Mouse (Mus musculus): Measurements from ENCODE around the gene Ssh3. TPM values are rescaled to one million over a fixed set of nuclear protein-coding genes. Genes with fewer than 3 reads are reported as not detected.
"Not testable (repeated sequence)": the region's sequence is repeated elsewhere in the genome, so short reads cannot be mapped to it uniquely, and the experiment has no call there.

Ssh3 gene
- polyA plus RNA-seq, 1 experiment, result 0.24 TPM

GRCm38 (mm10) chr19:4257897-4258252 is 11.1 kb downstream of the Ssh3 start:
- Histone ChIP-seq H3K4me1 (ENCODE audit: control insufficient read depth) (peaks cover 18% of the 10 kb centered on the region), H3K36me3 (ENCODE audit: control insufficient read depth) (no peaks in the 10 kb centered on the region), H3K4me3 (replicated peaks) (peak overlapping the region; percentile 71), H3K27me3 (ENCODE audit: control insufficient read depth) (peaks cover 4% of the 10 kb centered on the region; the same call in 1 of the 2 replicates), H3K9me3 (ENCODE audit: control insufficient read depth, low read length) (peaks cover 3% of the 10 kb centered on the region)
- TF ChIP-seq TAL1 (IDR thresholded peaks at IDR 0.05; ENCODE audit: low read length), result no peak
- TF ChIP-seq GATA1 (IDR thresholded peaks at IDR 0.05; ENCODE audit: low read length), result no peak

DNA sequence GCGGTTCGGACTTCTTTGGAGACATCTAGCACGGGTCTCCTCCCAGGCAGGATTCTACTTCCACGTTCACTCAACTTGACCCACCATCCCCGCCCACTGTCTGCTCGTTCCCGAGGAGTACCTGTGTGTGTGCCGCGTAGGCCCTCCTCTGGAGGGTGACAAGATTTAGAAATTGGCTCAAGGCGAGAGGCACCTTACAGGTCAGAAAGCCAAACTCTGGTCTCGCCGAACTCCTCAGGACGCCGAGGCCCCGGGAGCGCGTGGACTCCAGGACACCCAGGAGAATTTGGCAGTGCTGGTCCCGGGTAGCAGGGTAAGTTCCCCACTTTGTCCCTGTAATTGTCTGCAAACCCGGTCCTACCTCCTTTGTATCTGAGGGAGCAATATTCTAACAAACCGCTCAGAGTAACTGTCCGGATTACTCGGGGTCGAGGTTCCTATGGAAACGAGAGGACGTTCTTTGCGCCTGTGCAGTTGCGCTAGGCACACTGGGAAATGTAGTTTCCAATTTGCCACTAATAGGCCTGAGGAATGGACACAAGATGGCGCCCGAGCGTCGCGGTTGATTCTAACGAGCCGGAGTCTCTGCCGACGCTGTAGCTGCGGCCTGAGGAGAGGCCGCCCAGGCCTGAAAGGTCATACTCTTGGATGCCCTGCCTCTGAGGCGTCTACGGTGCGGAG is 11.6 kb downstream of the Ssh3 start:
- H3K27me3 ChIP-seq (ENCODE audit: control insufficient read depth), result peaks cover 4% of the 10 kb centered on the region; the same call in 1 of the 2 replicates
- H3K4me3 ChIP-seq (replicated peaks), result peak overlapping the region; percentile 71
- H3K4me1 ChIP-seq (ENCODE audit: control insufficient read depth), result peaks cover 18% of the 10 kb centered on the region
- no peak for TF ChIP-seq TAL1 (IDR thresholded peaks at IDR 0.05; ENCODE audit: low read length)
- TF ChIP-seq GATA1 (IDR thresholded peaks at IDR 0.05; ENCODE audit: low read length), result no peak
- H3K36me3 ChIP-seq (ENCODE audit: control insufficient read depth), result no peaks in the 10 kb centered on the region
- H3K9me3 ChIP-seq (ENCODE audit: control insufficient read depth, low read length), result peaks cover 3% of the 10 kb centered on the region

- Histone ChIP-seq H3K9me3 (ENCODE audit: control insufficient read depth, low read length) (peaks cover 3% of the 10 kb centered on the region), H3K4me3 (replicated peaks) (no peak overlapping the region), H3K36me3 (ENCODE audit: control insufficient read depth) (no peaks in the 10 kb centered on the region), H3K4me1 (ENCODE audit: control insufficient read depth) (peaks cover 18% of the 10 kb centered on the region), H3K27me3 (ENCODE audit: control insufficient read depth) (peaks cover 4% of the 10 kb centered on the region; the same call in 1 of the 2 replicates)
- TF ChIP-seq TAL1 (IDR thresholded peaks at IDR 0.05; ENCODE audit: low read length) (no peak), GATA1 (IDR thresholded peaks at IDR 0.05; ENCODE audit: low read length) (no peak)
Observed at GRCm38 (mm10) chr19:4255583-4256162, 13.3 kb downstream of the Ssh3 start.

- Histone ChIP-seq H3K27me3 (ENCODE audit: control insufficient read depth) (peaks cover 9% of the 10 kb centered on the region; the same call in 1 of the 2 replicates), H3K4me3 (replicated peaks) (no peak overlapping the region), H3K9me3 (ENCODE audit: control insufficient read depth, low read length) (peaks cover 3% of the 10 kb centered on the region), H3K4me1 (ENCODE audit: control insufficient read depth) (peaks cover 18% of the 10 kb centered on the region), H3K36me3 (ENCODE audit: control insufficient read depth) (no peaks in the 10 kb centered on the region)
- TF ChIP-seq GATA1 (IDR thresholded peaks at IDR 0.05; ENCODE audit: low read length) (no peak), TAL1 (IDR thresholded peaks at IDR 0.05; ENCODE audit: low read length) (no peak)
Observed at GRCm38 (mm10) chr19:4254230-4254629, 14.8 kb downstream of the Ssh3 start.

- not testable (repeated sequence) for H3K4me1 ChIP-seq (ENCODE audit: control insufficient read depth); H3K36me3 ChIP-seq (ENCODE audit: control insufficient read depth); H3K9me3 ChIP-seq (ENCODE audit: control insufficient read depth, low read length); H3K4me3 ChIP-seq (replicated peaks)
- peaks cover 11% of the 10 kb centered on the region for H3K27me3 ChIP-seq (ENCODE audit: control insufficient read depth)
Observed at GRCm38 (mm10) chr19:4248683-4249082, 20.3 kb downstream of the Ssh3 start.

DNA sequence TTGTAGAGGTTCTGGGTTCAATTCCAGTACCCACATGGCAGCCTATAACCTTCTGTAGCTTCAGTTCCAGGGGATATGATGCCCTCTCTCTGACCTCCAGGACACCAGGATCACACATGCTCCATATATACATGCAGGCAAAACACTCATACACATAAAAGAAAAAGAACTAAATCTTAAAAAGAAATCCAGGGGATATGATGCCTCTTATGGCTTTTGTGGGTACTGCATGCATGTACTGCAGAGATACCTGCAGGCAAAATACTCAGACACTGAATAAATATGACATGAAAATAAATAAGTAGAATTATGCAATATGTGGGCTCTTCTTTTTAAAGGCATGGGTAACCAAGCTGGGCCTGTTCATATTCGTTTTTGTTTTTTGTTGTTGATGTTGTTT is 22.0 kb downstream of the Ssh3 start:
- TF ChIP-seq GATA1 (IDR thresholded peaks at IDR 0.05; ENCODE audit: low read length) (no peak), TAL1 (IDR thresholded peaks at IDR 0.05; ENCODE audit: low read length) (no peak)
- peaks cover 16% of the 10 kb centered on the region for H3K27me3 ChIP-seq (ENCODE audit: control insufficient read depth)
- H3K4me1 ChIP-seq (ENCODE audit: control insufficient read depth), result no peaks in the 10 kb centered on the region; the same call in 1 of the 2 replicates
- H3K36me3 ChIP-seq (ENCODE audit: control insufficient read depth), result no peaks in the 10 kb centered on the region
- no peaks in the 10 kb centered on the region for H3K9me3 ChIP-seq (ENCODE audit: control insufficient read depth, low read length)
- H3K4me3 ChIP-seq (replicated peaks), result no peak overlapping the region

DNA sequence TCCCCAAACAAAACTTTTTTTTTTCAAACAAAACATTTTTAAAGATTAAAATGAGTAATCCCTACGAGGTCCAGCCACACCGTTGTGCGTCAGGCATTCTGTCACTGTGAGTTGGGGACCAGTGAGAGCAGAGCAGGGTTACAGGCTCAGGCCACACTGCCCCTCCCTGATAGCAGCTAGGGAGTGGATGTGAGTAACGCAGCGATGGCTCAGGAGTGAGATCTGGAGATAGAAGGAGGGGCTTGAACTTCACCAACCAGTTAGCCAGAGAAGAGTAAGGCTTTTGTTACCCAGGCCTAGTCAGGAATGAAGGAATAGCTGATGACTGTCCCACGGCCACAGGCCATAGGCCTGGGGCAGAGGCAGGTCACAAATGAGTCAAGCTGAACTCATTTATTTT is 24.2 kb downstream of the Ssh3 start:
- Histone ChIP-seq H3K9me3 (ENCODE audit: control insufficient read depth, low read length) (no peaks in the 10 kb centered on the region), H3K4me1 (ENCODE audit: control insufficient read depth) (no peaks in the 10 kb centered on the region; the same call in 1 of the 2 replicates), H3K36me3 (ENCODE audit: control insufficient read depth) (no peaks in the 10 kb centered on the region), H3K4me3 (replicated peaks) (no peak overlapping the region), H3K27me3 (ENCODE audit: control insufficient read depth) (peaks cover 13% of the 10 kb centered on the region)
- no peak for TF ChIP-seq TAL1 (IDR thresholded peaks at IDR 0.05; ENCODE audit: low read length)
- no peak for TF ChIP-seq GATA1 (IDR thresholded peaks at IDR 0.05; ENCODE audit: low read length)

GRCm38 (mm10) chr19:4242416-4242815 is 26.6 kb downstream of the Ssh3 start:
- H3K36me3 ChIP-seq (ENCODE audit: control insufficient read depth), result no peaks in the 10 kb centered on the region
- H3K4me3 ChIP-seq (replicated peaks), result no peak overlapping the region
- peaks cover 6% of the 10 kb centered on the region for H3K27me3 ChIP-seq (ENCODE audit: control insufficient read depth)
- TF ChIP-seq GATA1 (IDR thresholded peaks at IDR 0.05; ENCODE audit: low read length), result no peak
- TF ChIP-seq TAL1 (IDR thresholded peaks at IDR 0.05; ENCODE audit: low read length), result no peak
- no peaks in the 10 kb centered on the region; the same call in 1 of the 2 replicates for H3K4me1 ChIP-seq (ENCODE audit: control insufficient read depth)
- no peaks in the 10 kb centered on the region for H3K9me3 ChIP-seq (ENCODE audit: control insufficient read depth, low read length)

- H3K4me3 ChIP-seq (replicated peaks), result no peak overlapping the region
- H3K4me1 ChIP-seq (ENCODE audit: control insufficient read depth), result no peaks in the 10 kb centered on the region; the same call in 1 of the 2 replicates
- H3K9me3 ChIP-seq (ENCODE audit: control insufficient read depth, low read length), result no peaks in the 10 kb centered on the region
- TF ChIP-seq GATA1 (IDR thresholded peaks at IDR 0.05; ENCODE audit: low read length) (no peak), TAL1 (IDR thresholded peaks at IDR 0.05; ENCODE audit: low read length) (no peak)
- peaks cover 6% of the 10 kb centered on the region for H3K27me3 ChIP-seq (ENCODE audit: control insufficient read depth)
- no peaks in the 10 kb centered on the region for H3K36me3 ChIP-seq (ENCODE audit: control insufficient read depth)
Observed at GRCm38 (mm10) chr19:4240247-4240668, 28.7 kb downstream of the Ssh3 start.
